Mouse (Mus musculus): ENCODE measurements around the gene Gm28557. TPM values are rescaled to one million over a fixed set of nuclear protein-coding genes. Genes with fewer than 3 reads are reported as not detected.
"Not testable (repeated sequence)": the region's sequence is repeated elsewhere in the genome, so short reads cannot be mapped to it uniquely, and the experiment has no call there.

The Gm28557 gene
- total RNA-seq (2021): 1 to 10 TPM; 6.7 to 8.5 TPM
- long read RNA-seq, experiment 1, partial matches to known transcripts: 0 of 4 reads
- long read RNA-seq, experiment 1, other reads (novel, unspliced or antisense): 2 of 4 reads
- long read RNA-seq, experiment 2: 0 reads

- peak; percentile 86 to 91 for DNase-seq
Measured at GRCm38 (mm10) chr13:67108194-67108820, at the start of gene Gm28557. Gene Gm28557 (minus strand): TSS chr13:67108604.

DNA sequence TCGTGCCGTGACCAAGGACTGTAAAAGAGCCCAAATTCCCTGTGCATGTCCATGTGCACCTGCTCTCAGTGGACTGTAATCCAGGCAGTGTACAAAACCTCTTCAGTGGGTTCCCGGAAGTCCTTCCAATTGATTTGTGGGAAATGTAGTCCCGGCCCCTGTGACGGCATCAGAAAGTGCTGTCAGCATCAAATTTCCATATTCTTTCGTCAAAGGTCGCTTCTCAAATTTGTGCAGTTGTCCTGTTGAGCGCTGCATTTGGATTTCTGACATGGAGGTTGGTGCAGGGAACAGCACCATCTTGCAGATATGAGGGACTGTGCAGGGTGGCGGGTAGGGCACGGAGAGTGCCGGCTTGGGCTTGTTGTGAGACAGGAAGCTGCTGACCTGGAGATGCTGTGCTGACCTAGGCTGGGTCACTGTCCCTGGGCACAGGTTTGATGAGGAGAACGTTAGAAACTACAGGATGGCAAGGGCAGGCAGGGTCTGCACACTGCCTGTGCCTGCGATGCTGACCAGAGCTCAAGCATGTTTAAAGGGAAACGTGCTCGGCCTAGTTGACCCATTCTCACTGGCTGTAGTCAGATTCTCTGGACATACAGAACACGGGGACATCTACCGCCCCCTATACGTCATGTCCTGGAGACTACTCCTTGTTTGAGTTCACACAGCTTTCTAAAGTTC, 19.8 kb upstream of the Gm28557 start:
- peak; percentile 85 for DNase-seq

- DNase-seq: not testable (repeated sequence)
Measured at GRCm38 (mm10) chr13:67127507-67127906, 19.1 kb upstream of the Gm28557 start.

GRCm38 (mm10) chr13:67124460-67124859, 16.1 kb upstream of the Gm28557 start:
- DNase-seq: no peak

DNA sequence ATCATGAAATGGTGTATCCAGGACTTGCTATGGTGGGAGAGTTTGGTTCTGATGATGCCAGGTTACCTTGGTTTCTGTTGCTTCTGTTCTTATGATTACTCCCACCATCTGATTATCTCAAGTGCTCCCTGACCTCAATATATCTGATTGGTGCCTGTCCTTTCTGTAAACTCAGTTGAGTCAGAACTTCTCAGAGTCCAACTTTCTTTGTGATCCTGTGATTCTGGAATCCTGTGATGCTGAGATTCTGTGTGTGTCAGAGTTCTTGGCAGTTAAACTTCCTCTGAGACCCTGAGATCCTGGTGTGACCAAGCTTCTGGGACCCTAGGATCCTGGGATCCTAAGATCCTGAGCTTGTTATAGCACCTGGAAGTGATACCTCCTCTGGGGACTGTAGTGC, 13.0 kb upstream of the Gm28557 start, which contains the start of gene Zfp759:
TSS of gene Zfp759 (plus strand) at position 301 of the 400 bp plus-strand sequence.
- DNase-seq: not testable (repeated sequence)

GRCm38 (mm10) chr13:67116163-67116562, 7.8 kb upstream of the Gm28557 start, which contains the start of gene Rslcan18:
Gene Rslcan18 (minus strand): TSS chr13:67116263.
- DNase-seq: not testable (repeated sequence)

- no peak for DNase-seq
Measured at GRCm38 (mm10) chr13:67113287-67113686, 4.9 kb upstream of the Gm28557 start.

DNA sequence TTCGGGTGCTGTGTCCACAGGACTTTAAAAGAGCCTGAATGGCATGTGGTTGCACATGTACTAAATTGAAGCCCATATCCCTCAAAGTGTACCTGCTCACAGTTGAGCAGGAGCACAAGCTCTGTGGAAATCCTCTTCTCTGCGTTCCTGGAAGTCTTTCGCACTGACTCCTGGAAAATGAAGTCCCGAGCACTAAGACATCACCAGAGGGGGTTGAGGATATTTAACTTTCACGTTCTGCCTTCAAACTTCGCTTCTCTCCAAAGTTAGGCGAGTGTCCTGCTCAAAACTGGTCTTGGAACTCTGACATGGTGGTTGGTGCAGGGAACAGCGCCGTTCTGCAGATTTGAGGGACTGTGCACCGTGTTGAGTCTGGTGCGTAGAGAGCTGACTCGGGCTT, 3.7 kb upstream of the Gm28557 start:
- peak; percentile 17 to 19 for DNase-seq

- DNase-seq: peak in 1 of 2 experiments; percentile 30
Measured at GRCm38 (mm10) chr13:67108821-67109206, 410 bp upstream of the Gm28557 start.

DNA sequence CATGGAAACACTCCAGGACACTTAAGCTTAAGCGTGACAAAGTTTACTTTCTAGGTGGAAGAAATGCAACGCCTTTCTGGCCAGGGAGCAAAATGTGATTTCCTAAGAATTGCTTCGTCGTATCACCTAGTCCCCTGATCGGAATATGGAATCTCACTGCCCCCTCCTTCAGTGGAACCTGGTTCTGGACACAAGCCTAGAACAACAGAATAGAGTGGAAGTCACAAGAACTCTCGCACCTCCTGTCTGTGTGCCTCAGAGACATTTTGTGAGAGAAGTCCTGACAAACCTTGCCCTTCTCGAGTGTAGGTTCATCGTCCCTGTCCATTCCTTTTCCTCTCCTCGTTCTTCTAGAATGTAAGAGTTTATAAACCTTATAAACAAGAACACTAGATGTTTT, 723 bp downstream of the Gm28557 start:
- DNase-seq: peak in 1 of 2 experiments; percentile 2

DNA sequence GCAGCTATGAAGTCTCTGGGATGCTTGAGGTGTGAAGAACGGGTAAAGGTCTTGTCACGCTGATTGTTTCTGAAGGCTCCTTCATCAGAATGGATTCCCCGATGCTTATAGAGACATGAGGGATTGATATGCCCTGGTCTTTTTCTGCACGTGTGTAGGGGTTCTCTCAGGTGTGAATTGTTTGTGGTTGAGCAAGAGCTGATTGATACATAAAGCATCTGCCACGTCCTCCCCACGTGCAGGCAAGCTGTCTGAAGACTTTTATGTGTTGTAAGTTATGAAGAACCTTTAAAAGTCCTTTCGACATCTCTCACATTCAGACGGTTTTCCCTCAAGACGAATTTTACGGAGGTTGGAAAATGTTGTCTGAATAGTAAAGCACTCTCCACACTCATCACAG, 10.5 kb downstream of the Gm28557 start, which contains the start of gene Zfp708:
TSS of gene Zfp708 (minus strand) at position 101 of the 400 bp plus-strand sequence.
- no peak for DNase-seq

DNA sequence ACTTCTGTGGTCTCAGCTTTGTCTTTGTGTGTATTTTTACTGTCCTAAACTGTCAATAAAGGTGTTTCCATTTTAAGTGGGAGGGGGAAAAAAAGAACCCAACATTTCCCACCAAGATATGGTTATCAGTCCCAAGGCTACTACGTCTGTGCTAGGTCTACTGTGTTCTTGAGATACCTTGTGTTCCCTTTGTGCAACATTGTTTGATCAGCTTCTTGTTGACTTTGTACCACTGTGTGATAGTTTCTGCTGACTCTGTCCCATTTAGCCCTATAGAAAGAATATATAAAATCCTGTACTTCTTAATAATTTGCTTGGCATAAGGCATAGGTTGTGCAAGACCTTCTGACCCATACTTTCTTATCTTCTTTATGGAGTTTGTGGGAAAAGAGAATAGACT, 18.2 kb downstream of the Gm28557 start:
- no peak for DNase-seq

DNA sequence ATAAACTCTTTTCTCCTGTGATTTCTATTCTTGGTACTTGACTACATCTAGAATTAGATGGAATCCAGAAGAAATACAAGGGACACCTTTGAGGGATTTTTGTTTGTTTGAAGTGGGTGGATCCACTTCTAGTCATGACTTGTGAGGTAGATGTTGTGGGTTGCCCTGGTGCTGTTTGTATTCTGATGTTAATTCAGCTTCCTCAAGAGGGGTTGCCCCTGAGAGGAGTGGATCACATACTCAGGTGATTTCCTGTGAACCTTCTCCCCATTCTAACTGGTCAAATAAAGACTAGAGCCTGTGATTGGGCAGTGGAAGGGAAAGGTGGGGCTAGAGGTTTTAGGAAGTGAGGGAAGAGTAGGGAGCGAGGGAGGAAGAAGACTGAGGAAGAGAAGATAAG, 26.5 kb downstream of the Gm28557 start:
- DNase-seq: no peak

DNA sequence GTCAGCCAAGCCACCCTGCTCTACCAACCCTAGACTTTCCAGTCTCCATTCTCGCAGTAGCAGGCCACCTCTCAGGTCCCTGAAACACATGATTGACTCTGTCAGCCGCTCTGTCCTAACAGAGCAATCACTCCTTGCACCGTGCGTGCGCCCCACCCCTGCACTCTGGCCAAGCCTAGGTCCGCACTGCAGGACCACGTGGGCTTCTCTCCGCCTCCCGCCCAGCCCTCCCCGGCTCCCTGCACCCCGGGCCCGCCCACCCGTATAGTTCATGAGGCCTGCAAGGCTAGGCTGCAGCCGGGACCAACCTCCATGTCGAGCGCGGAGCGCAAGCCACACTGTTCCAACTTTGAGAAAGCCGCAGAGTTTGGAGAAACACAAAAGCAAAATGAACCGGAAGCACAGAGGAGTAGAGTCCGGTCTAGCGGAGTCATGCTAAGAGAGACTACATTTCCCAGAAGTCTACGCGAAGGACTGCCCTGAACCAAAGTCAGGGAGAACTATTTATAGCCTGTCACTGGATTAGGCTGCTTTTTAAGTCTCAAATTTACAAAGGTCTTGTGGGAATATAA, 27.2 kb downstream of the Gm28557 start:
- peak; percentile 86 to 90 for DNase-seq

DNA sequence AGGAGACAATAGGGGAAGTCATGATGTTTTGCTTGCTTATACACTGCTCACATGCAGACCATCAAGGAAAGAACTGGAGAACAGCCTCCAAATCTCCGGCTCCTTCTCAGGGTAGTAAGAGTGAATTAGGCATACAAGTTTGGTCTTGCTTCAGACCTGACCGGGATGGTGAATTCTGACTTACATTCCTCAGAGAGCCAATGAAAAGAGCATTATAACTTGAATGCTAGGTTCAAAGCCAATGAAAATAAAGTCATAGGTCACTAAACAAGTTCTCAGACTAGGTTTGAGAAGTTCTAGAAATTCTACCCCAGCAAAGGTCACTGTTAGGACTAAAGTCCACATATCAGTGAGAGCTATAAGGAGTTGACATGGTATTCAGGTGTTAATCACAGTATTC, 31.2 kb downstream of the Gm28557 start:
- DNase-seq: no peak

GRCm38 (mm10) chr13:67072786-67073185, 35.6 kb downstream of the Gm28557 start:
- no peak for DNase-seq

DNA sequence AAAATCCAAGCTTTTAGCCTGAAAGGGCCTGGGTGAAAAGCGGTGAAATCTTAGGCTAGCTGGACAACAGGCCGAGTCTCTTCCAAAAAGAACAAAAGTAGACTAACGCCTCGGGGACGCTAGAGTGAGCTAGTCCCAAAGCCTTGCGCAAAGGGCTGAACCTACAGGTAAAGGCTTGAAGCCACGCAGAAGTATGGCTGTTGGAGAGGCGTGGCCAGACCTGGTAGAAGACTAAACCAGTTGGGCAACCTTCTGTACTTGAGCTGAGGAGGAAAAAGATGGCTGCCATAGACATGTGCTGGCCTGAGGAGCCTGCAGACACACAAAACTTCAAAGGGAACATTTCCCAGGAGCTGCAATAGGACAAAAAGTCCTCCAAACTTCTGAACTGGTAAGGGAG, 43.0 kb downstream of the Gm28557 start:
- DNase-seq: no peak

DNA sequence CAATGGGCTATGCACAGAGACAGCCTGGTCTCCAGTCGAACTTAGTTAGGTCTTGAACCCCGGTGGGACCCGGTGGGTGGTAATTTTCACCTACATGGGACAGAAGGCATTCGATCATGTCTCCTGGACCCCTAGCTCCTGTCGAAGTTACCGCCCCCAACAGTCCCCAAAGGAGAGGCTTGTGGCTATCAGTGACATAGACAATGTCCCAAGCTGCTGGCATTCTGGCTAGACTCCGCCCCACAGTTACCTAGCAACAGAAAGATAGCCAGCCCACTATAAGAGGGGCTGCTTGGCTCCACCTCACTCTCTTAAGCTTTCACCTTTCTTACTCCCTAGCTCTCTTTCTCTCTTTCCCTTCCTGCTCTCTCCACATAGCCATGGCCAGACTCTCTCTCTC, 46.0 kb downstream of the Gm28557 start:
- no peak for DNase-seq

DNA sequence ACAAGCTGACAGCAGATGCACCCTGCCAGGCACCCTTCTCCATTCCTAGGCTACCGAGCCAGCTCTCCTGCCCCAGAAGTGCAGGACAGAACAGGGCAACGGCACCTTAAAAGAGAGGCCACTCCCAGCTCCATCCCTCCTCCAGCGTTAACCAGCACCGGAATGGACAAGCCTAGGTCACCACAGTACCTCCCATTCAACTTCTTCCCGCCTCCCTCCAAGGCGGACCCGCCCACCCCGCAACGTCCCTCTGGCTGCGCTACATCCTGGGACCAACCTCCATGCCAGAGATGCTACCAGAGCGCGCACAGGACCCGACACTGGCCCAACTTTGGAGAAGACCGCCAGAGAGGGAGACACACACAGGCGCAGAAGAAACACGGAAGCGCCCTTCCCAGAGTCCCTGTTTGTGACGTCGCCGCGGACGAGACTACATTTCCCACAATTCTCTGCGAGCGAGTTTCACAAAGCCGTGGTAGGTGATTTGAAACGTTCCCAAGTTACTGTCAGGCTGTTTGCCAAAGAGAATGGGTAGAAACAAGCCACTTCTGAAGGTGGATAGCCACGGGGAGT, 47.5 kb downstream of the Gm28557 start, which contains the start of gene Zfp712:
TSS of gene Zfp712 (minus strand) at position 385 of the 573 bp plus-strand sequence.
- peak; percentile 93 for DNase-seq

GRCm38 (mm10) chr13:67060161-67060785, 48.1 kb downstream of the Gm28557 start:
- peak in 1 of 2 experiments; percentile 1 for DNase-seq

Measured in adrenal gland, postnatal 36 days (tissue).